Mouse (Mus musculus): ENCODE measurements around the gene Rpl3l. TPM values are rescaled to one million over a fixed set of nuclear protein-coding genes. Genes with fewer than 3 reads are reported as not detected.

Gene Rpl3l
- total and polyA plus RNA-seq, 3 experiments: 0.12 to 0.24 TPM; not detected in 1

DNA sequence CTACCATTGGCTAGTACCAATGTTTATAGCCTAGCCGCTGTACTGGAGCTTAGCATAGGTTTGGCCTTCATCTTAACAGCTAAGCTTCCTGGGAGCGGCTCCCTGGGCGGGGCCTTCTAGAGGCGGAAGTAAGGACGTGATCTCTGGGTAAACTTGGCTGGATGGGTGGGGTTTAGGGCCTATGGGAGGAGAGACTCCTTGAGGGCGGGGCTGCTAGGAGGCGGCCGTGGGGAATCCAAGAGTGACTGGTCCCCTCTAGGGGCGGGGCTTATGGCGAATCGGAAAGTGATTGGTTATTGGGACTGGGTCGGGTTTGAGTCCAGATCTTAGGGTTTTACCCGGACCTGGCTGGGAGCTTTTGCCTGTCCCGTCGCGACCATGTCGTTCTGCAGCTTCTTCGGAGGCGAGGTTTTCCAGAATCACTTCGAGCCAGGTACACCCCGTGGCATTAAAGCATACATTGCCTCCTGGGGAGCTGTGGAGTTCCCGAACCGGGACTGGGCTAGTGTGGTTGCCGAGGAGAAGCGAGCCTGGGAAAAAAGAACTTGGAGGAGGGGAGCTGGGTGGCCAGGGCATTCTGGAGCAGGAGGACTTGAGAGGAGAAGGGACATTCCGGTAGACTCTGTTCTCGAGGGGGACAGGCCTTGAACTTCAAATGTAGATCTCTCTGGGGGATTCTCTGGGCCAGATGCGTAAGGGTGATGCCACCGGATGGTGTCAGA lies 8.9 kb downstream of the Rpl3l start, which contains the start of gene Msrb1 (continued):
- TF ChIP-seq RCOR1 (IDR thresholded peaks at IDR 0.05; ENCODE audit: low read depth, low read length) (no peak), MYC (IDR thresholded peaks at IDR 0.05; ENCODE audit: low read depth, low read length) (no peak), TCF12 (IDR thresholded peaks at IDR 0.05; ENCODE audit: low read depth, low read length) (no peak; the same call in 1 of the 2 replicates), ZKSCAN1 (IDR thresholded peaks at IDR 0.05; ENCODE audit: low read depth, low read length) (no peak)

DNA sequence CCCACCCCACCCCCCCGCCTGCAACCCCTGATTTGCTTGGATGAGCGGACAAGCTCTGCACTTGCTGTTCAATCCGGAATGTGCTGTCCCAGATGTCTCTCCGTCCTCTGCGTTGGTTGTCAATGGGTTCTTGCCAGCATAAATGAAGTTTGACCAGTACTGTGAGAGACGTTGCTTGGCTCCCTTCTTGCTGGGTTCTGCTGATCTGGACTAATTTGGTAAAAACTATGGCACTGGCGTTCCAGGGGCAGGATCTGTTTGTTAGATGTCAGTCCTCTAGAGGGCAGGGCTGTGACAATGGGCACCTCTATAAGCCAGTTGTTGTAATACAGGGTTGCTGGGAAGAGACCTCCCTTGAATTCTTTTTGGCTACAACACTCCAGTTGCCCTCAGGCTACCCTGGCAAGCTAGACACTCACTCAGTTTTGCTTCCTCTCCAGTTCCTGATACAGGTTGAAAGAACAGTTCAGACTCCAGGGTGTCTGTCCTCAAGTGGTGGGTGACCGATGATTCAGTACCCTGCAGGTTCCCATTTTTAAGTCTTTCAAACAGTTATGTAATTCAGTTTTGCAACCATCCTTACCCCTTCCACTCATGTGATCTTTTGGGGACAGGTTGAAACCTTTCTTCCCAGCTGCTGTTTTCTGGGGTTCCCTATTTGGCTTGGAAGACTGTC lies 9.7 kb downstream of the Rpl3l start:
- peaks cover 0 to 17% of the 10 kb centered on the region in 2 experiments; a peak in 2 of 4 replicates for H3K4me1 ChIP-seq (ENCODE audit: control insufficient read depth in 1 of 2, insufficient read depth in 2 of 2, low read length in 2 of 2)
- H3K27ac ChIP-seq (ENCODE audit: control insufficient read depth, low read depth, low read length): no peak overlapping the region
- TF ChIP-seq CTCF (IDR thresholded peaks at IDR 0.05 in 2 of 3, conservative IDR thresholded peaks at IDR 0.05 in 1 of 3; ENCODE audit: control insufficient read depth in 1 of 3, insufficient read depth in 1 of 3, low read depth in 2 of 3, low read length in 3 of 3, poor library complexity in 1 of 3, severe bottlenecking in 1 of 3): peak in 2 of 3 experiments; percentile 14 to 21; a peak in 2 of 6 replicates
- TF ChIP-seq HCFC1 (IDR thresholded peaks at IDR 0.05; ENCODE audit: low read depth, low read length): no peak
- TF ChIP-seq CHD1 (IDR thresholded peaks at IDR 0.05; ENCODE audit: low read depth, low read length): no peak
- DNase-seq (ENCODE audit: low read depth, low spot score): peak; percentile 47
- H3K36me3 ChIP-seq (ENCODE audit: control insufficient read depth in 1 of 2, insufficient read depth in 2 of 2, low read length in 2 of 2): peaks cover 0 to 10% of the 10 kb centered on the region in 2 experiments; a peak in 1 of 4 replicates
- no peaks in the 10 kb centered on the region for H3K9me3 ChIP-seq (replicated peaks; ENCODE audit: insufficient read depth, low read length)
- peak overlapping the region; percentile 28; the same call in 1 of the 2 replicates for H3K9ac ChIP-seq (ENCODE audit: control insufficient read depth, low read depth, low read length, poor library complexity, severe bottlenecking)
- H3K4me3 ChIP-seq (ENCODE audit: control insufficient read depth in 1 of 2, insufficient read depth in 1 of 2, low read depth in 2 of 2, low read length in 2 of 2): peak overlapping the region; percentile 90 to 93; a peak in 3 of 4 replicates
- H3K27me3 ChIP-seq (ENCODE audit: control insufficient read depth in 1 of 2, insufficient read depth in 2 of 2, low read length in 2 of 2): no peaks in the 10 kb centered on the region
- peaks cover 2% of the 10 kb centered on the region; the same call in 1 of the 2 replicates for H3K79me2 ChIP-seq (ENCODE audit: control insufficient read depth, insufficient read depth, low read length, poor library complexity)

DNA sequence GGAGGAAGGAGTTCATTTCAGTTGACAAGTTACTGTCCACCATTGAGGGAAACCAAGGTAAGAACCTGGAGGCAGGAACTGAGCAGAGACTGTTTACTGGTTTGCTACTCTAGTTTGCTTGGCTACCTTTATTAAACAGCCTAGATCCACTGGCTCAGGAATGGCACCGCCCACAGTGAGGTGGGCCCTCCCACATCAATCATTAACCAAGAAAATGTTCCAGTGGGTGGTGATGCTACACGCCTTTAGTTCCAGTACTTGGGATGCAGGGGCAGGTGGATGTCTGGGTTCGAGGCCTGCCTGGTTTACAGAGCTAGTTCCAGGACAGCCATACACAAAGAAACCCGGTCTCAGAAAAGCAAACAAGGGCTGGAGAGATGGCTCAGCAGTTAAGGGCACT lies 10.6 kb downstream of the Rpl3l start:
- H3K27me3 ChIP-seq (ENCODE audit: control insufficient read depth in 1 of 2, insufficient read depth in 2 of 2, low read length in 2 of 2): no peaks in the 10 kb centered on the region

More for the DNA sequence above, 10.6 kb downstream of the Rpl3l start:
- Histone ChIP-seq H3K79me2 (ENCODE audit: control insufficient read depth, insufficient read depth, low read length, poor library complexity) (peaks cover 2% of the 10 kb centered on the region; the same call in 1 of the 2 replicates), H3K36me3 (ENCODE audit: control insufficient read depth in 1 of 2, insufficient read depth in 2 of 2, low read length in 2 of 2) (peaks cover 0 to 10% of the 10 kb centered on the region in 2 experiments; a peak in 1 of 4 replicates), H3K9me3 (replicated peaks; ENCODE audit: insufficient read depth, low read length) (no peaks in the 10 kb centered on the region), H3K9ac (ENCODE audit: control insufficient read depth, low read depth, low read length, poor library complexity, severe bottlenecking) (no peak overlapping the region), H3K4me3 (ENCODE audit: control insufficient read depth in 1 of 2, insufficient read depth in 1 of 2, low read depth in 2 of 2, low read length in 2 of 2) (no peak overlapping the region), H3K4me1 (ENCODE audit: control insufficient read depth in 1 of 2, insufficient read depth in 2 of 2, low read length in 2 of 2) (peaks cover 0 to 17% of the 10 kb centered on the region in 2 experiments; a peak in 2 of 4 replicates), H3K27ac (ENCODE audit: control insufficient read depth, low read depth, low read length) (no peak overlapping the region)
- no peak for TF ChIP-seq CHD1 (IDR thresholded peaks at IDR 0.05; ENCODE audit: low read depth, low read length)
- no peak for TF ChIP-seq POLR2AphosphoS5 (IDR thresholded peaks at IDR 0.05; ENCODE audit: borderline replicate concordance, low read depth, low read length)
- no peak for TF ChIP-seq RAD21 (IDR thresholded peaks at IDR 0.05; ENCODE audit: low read depth, low read length)
- TF ChIP-seq JUND (IDR thresholded peaks at IDR 0.05; ENCODE audit: low read depth, low read length): no peak
- TF ChIP-seq USF2 (IDR thresholded peaks at IDR 0.05; ENCODE audit: borderline replicate concordance in 1 of 2, insufficient read depth in 1 of 2, low read depth in 1 of 2, low read length in 2 of 2): no peak
- no peak for TF ChIP-seq ZMIZ1 (IDR thresholded peaks at IDR 0.05; ENCODE audit: low read depth, low read length)
- TF ChIP-seq ELF1 (IDR thresholded peaks at IDR 0.05; ENCODE audit: low read depth, low read length): no peak
- no peak for TF ChIP-seq TBP (IDR thresholded peaks at IDR 0.05; ENCODE audit: low read depth, low read length)
- TF ChIP-seq E2F4 (IDR thresholded peaks at IDR 0.05; ENCODE audit: borderline replicate concordance, low read depth, low read length): no peak
- TF ChIP-seq MEF2A (IDR thresholded peaks at IDR 0.05; ENCODE audit: extremely low read depth, insufficient replicate concordance, low read depth, low read length, poor library complexity, severe bottlenecking): no peak
- no peak for TF ChIP-seq ETS1 (IDR thresholded peaks at IDR 0.05; ENCODE audit: low read depth, low read length)
- TF ChIP-seq MYB (IDR thresholded peaks at IDR 0.05; ENCODE audit: low read depth, low read length): no peak
- no peak for TF ChIP-seq ZC3H11A (IDR thresholded peaks at IDR 0.05; ENCODE audit: low read depth, low read length)
- DNase-seq (ENCODE audit: low read depth, low spot score): no peak

Data from MEL (cell line).